Mouse (Mus musculus) c-Kit-positive CD71-negative TER-119-negative erythroid progenitor cells, embryonic 14.5 days (primary cell): ENCODE data around the gene Aip.

ENCODE experiments used
- DNase-seq: peaks from one replicate; pipeline ENCODE4 v3.0.0-alpha.2; 2013; ENCODE audit warnings: low read depth

Aip gene

DNA sequence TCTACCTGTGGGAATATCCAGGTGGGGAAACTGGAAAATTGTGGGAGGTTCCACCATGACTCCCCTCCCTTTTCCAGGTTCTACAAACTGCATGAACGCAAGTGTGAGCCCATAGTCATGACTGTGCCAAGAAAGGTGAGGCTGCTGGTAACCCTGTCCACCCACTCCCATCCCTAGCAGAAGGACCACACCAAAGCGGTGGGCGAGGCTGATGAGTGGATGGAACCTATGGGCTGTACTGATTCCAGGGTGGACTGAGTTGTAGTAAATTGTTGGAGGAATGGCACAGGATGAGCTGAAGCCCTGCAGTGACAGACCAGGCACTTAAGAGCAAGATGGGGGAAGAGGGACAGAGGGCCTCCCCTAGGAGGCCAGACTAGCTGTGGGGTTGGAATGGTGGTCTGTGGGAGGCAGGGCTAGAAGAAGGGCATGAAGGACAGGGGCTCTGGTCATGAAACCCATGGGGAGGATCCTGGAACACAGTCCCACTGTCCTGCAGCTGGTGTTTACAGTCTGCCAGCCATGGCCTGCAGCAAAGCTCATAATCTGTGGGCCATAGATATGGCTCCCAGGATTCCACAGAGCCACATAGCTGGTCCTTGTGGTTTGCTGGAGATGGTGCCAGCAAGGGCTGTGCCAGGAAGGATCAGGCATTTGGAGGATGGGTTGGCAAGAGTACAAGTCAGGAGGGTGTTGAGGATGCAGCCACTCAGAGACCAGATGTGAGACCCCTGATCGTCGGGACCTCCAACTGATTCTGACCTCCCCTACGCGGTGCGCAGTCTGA, 27.0 kb upstream of the Aip start:
- no peak for DNase-seq

DNA sequence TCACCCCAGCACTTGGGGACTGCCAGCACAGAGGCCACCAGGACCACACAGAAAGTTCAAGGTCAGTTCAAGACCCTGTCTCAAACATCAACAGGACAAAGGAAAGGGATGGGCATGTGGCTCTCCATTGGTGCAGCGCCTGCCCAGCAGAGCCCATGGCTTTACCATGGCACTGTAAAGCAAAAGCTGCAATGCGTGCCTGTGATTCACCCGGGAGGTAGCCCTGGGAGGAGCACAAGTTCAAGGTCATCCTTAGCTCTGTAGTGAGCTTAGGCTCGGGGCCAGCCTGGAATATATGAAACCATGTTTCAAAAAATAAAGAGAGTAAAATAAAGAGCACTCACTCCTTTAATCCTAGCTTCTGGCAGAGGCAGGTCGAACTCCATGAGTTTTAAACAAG, 26.2 kb upstream of the Aip start:
- no peak for DNase-seq

DNA sequence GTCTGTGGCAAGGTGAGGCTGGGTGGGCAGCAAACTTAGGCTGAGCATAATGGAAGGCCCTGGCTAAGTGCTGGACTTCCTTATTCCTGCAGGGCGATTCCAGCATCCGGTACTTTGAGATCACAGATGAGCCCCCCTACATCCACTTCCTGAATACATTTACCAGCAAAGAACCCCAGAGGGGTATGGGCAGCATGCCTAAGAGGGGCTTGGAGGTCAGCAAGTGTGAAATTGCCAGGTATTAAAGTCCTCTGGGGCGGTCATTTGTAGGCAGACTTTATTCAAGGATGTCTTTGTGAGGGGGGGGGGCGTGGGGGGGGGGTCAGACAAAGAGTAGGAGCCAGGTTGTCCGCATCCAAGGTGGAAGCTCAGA, 25.8 kb upstream of the Aip start:
- DNase-seq = no peak

DNA sequence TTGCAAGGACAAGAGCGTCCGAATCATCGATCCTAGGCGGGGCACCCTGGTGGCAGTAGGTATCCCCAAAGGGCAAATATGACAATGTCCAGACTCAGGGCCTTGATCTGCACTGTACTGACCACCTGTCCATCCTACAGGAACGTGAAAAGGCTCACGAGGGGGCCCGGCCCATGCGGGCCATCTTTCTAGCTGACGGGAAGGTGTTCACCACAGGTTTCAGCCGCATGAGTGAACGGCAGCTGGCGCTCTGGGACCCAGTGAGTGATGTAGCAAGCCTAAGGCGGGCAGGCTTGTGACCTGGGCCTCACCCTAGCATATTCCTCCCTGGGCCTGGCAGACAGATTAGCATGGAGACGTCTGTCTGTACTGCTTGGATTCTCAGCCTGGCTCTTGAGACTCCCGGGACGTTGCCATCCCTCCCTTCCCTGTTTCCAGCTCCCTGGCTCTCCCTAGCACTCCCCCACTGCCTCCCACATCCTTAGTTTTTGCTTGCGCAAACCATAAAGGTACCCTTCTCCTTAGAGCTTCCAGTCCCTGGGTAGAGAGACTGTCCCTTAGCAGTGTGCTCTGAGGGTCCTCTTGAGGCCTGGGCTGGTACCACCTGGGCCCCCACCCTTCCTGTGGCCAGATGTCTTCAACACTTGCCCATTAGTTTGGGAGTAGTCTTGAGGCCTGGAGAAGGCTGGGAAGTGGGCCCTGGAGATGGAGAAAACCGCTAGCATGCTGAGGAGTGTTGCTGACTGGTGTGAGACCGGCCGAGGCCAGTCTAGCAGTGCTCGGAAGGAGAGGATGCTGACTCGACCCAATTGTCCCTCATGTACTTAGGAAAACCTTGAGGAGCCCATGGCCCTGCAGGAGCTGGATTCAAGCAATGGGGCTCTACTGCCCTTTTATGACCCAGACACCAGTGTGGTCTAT, 25.2 kb upstream of the Aip start:
- DNase-seq = no peak

DNA sequence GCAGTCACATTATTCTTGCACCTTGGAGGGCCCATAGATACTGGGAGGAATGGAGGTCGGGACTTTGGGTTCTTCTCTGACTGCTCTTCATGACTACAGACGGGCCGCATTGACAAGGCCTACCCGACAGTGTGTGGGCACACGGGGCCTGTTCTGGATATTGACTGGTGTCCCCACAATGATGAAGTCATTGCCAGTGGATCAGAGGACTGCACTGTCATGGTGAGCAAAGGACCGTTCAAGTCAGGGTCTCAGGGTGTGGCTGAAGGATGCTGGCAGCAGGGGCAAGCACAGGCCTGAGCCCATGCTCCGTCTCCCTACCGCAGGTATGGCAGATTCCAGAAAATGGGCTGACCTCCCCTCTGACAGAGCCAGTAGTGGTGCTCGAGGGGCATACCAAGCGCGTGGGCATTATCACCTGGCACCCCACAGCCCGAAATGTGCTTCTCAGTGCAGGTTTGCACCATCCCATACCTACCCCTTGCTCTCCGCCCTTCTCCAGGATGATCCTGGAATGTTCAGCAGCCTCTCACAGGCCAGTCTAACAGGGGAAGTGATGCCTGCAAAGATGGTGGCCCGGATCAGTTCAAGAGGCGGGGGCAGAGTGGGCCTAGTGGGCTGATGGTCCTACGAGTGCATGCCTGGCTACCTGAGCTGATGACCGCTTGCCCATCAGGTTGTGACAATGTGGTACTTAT, 24.3 kb upstream of the Aip start:
- no peak for DNase-seq

DNA sequence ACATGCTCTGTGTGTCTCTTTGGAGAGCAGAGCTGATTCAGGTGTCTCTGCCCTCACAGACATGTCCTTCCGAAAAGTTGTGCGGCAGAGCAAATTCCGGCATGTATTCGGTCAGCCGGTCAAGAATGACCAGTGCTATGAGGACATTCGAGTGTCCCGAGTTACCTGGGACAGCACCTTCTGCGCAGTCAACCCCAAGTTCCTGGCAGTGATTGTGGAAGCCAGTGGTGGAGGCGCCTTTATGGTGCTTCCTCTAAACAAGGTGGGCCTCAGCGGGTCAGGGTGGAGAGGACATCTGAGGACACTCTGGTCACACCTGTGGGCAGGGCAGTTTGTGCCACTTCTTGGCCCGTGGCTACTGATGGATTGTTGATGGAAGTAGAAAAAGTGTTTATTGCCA, 23.6 kb upstream of the Aip start:
- DNase-seq = no peak

DNA sequence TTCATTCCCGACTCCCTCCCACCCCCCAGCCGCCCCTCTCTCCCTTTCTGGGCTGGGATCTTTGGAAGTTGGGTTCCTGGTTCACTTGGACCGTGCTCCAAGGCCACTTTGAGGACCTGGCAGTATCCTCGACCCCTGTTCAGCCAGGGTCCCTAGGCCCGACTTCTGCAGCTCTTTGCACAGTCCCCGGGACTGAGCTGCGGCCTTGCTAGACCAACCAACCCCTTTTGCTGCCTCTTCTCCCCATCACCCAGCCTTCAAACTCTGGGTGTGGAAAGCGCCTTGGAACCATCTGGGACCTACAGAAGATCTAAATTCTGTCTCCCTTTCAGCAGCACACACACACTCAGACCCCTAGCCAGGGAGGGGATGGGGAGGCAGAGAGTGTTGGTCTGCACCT, 23.2 kb upstream of the Aip start:
- no peak for DNase-seq

DNA sequence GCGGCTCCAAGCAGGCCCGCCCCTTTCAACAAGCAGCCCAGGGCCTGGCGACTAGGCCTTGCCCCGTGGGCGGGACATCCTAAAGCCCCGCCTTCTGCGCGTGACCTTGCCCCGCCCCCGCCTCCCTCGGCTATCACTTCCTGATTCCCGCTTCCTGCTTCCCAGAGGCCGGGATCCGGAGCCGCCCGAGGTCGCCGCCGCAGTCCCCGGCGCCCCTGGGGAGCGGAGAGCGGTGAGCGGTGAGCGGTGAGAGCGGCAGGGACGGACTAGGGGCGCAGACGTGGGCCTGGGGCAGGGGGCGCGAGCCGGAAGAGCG, 22.8 kb upstream of the Aip start, which contains the start of gene Coro1b:
Gene Coro1b, plus strand, starts transcription at position 129 of the 316 bp plus-strand sequence.
- peak; percentile 81 for DNase-seq

DNA sequence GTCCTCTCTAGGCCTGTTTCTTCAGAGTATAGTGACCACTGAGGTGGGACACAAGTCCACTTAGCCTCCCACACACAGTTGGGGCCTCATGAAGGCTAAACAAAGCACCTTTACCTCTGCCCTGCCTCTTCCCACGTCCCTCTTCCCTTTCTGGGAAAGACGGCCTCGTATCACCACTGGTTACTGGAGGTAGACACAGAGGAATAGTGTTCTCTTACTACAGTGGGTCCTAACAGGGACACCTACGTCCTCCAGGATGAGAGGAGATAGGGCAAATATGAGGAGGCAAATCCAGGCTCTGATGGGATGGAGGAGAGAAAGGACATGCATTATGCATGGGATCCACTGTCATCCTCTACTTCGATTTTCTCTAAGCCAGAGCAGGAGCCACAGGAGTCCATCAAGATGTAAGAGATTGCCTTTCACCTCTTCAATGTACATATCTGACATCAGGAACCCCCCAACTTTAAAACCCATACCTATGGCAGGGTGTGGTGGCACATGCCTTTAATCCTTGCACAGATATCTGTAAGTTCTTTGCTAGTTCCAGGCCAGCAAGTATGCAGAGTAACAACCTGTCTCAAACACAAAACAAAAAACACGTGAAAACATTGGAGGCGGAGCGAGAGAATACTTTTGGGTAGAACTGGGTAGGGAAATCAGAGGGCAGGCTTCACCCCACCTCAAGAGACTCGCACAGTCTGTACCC, 22.3 kb upstream of the Aip start:
- no peak for DNase-seq

DNA sequence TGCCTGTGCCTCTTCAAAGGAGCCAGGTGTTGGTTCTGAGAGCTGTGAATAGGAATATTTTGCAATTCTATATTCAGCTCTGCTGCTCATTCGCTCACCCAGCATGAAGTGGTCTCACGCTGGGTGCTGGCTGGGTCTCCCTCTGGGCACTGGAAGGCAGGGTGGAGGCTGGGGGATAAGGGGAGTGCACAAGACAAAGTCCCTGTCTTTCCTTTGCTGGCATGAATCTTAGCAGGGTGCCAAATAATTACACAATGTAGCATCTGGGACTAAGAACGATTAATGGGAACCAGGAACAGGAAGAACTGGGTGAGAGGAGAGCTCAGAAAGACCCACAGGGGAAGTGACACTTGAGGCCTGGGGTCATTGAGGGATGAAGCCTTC, 21.4 kb upstream of the Aip start:
- DNase-seq = no peak

DNA sequence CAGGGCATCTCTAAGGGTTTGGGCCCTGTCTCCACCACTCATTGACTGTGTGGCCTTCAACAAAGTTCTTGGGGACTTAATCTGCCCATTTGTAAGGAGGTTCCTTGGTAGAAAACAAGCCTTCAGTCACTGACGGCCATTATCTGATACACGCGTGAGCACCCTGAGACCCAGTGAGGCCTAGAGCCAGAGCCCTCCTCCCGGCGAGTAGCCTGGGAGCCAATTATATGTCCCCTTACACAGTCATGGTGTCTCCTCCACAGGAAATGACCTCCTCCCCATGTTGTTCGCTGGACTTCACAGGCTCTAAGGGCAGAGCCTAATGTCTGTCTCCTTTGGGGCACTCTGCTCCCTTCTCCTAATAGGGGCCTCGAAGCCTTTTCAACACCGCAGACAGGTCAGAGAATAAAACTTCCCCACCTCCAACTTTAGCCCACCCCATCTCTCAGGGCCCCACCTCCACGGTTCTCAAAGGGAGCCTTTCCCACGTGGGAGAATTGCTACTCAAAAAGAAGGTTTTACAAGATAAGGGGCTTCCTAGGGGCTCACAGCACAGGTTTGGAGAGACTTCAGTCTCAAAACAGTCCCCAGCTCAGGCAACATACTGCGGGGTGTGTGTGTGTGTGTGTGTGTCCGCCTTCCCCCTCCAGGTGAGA, 20.8 kb upstream of the Aip start:
- no peak for DNase-seq

DNA sequence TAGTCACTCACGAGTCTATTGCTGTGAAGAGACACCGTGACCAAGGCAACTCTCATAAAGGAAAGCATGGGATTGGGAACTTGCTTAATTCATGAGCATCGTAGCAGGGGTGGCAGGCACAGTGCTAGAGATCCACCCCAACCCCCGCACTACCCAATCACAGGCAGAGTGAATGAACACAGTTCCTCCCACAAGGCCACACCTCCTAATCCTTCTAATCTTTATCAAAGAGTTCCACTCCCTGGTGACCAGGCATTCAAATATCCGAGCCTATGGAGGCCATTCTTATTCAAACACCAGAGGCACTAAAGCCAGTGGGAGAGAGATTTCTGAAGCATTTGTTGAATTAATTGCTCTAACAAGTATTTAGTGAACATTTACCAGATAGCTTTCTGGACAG, 20.3 kb upstream of the Aip start:
- no peak for DNase-seq

DNA sequence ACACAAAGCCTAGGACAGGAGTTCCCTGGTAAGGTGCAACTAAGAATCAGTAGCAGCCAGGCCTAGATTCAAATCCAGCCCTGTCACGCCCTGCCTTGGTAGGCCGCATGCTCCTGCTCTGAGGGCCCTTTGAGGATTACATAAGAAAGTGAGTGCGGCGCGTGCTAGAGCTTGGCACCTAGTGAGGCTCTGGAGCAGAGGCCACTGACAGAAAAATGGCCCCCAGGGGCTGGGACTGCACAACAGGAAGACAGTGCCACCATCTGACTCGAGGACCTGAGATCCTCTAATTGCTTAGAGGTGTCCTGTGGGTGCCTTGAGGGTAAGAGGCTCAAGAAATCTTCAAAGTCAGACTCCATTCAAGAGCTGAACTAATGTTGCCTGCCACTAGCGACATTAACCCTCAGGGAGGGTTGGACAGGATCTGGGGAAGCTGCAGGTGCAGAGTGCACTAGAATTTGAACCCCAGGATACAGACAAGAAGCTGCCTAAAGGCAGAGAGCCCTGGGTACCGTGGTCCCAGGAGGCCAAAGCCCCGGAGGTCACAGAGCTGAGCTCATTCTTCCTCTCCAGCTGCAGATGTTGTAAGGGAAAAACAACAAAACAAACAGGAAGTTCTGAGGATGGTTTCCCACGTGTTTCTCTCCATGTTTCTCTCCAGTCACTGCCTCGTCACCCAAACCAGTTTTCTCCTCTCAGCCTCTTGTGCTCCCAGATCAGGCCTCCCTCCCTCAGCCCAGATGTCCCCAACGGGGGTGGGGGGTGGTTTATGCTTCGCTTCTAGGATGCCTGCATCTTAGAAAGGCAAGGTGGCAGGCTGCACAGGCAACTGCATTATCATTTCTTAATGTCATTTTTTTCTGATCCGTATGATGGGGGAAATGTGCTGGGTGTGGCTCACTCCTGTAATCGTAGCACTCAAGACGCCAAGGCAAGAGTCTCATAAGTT, 19.2 kb upstream of the Aip start:
- DNase-seq = no peak

DNA sequence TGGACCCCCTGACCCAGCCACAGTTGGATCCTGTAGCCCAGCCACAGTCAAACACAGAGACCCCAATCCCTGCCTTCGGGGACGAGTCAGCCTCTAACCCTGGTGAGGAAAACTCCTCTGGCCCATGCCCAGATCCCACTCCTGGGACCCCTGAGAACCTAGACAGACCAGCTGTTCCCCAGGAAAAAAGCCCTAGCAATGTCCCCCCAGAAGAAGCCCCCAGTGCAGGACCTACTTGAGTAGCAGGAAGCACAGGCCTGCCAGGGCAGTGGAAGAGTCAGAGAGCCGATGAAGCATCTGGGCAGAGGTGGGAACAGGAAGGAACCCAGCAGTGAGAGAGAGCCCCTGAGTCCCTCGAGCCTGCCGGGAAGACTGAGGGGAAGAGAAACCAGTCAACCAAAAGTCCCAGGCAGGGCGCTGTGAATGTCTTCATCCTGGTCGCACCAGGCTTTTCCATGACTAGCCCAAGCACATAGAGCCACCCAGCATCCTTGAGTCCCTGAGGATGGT, 18.2 kb upstream of the Aip start, which contains the start of gene Cabp4:
Gene Cabp4, minus strand, starts transcription at position 275 of the 510 bp plus-strand sequence.
- DNase-seq = no peak

DNA sequence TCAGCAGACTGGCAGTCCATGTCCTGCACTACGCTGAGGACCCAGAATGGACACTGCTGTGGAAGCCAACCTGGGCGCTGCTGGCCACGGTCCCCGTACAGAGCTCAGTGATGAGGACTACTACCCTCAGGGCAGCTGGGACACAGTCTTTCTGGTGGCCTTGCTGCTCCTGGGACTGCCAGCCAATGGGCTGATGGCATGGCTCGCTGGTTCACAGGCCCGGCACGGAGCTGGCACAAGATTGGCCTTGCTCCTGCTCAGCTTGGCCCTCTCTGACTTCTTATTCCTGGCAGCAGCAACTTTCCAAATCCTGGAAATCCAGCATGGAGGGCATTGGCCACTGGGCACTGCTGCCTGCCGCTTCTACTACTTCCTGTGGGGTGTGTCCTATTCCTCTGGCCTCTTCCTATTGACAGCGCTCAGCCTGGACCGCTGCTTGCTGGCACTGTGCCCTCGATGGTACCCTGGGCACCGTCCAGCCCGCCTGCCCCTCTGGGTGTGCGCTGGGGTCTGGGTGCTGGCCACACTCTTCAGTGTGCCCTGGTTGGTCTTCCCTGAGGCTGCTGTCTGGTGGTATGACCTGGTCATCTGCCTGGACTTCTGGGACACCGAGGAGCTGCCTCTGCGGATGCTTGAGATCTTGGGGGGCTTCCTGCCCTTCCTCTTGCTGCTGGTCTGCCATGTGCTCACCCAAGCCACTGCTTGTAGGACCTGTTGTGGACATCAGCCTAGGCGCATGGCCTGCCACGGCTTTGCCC, 16.9 kb upstream of the Aip start:
- no peak for DNase-seq

DNA sequence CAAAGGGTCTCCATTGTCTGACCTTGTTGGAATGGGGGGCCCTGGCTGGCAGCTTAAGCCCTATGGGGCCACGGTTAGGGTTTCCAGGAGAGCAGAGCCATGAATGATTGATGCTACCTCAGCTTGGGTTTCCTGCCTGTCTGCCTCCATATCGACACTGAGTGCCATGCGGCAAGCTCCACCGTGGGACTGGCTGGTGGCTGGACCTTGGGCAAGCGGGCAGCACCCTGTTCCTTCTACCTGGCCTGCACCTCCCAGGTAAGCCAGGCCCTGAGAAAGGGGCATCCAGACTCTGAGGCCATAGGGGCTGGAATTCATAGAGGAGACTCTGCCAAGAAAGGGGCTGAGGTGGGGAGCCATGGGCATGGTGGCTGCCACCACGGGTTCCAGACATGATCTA, 14.5 kb upstream of the Aip start:
- no peak for DNase-seq

DNA sequence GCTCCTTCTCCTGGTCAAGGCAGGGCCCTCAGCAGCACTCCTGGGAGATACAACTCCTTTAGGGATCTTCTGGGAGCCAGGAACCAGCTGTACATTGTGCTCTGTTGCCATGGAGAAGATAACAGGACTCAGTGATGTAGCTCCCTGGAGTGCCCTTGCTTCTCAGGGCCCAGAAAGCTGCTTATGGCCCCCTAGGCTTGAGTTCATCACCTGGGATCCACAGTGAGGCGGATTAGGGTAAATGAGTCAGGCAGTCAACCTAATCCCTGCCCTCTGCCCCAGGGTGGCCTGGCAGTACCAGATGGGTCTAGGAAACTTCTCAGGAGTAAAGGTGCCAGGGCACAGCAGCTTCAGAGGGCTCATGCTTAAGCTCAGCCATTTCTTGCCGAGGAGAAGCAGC, 13.8 kb upstream of the Aip start, which contains the start of gene Gpr152:
Gene Gpr152, plus strand, starts transcription at position 342 of the 400 bp plus-strand sequence.
- no peak for DNase-seq

DNA sequence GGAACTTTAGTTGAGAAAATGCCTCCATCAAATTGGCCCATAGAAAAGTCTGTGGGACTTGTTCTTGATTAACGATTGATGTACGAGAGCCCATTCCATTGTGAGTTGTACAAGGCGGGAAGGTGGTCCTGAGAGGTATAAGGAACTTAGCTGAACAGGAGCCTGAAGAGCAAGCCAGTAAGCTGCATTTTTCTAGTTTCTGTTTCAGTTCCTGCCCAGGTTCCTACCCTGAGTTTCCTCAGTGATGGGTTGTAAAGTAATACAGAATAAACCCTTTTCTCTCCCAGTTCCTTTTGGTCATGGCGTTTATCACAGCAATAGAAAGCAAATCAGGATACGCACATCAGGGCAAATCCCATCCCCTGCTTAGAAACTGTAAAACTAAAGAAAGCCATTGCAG, 12.3 kb upstream of the Aip start:
- DNase-seq = no peak

DNA sequence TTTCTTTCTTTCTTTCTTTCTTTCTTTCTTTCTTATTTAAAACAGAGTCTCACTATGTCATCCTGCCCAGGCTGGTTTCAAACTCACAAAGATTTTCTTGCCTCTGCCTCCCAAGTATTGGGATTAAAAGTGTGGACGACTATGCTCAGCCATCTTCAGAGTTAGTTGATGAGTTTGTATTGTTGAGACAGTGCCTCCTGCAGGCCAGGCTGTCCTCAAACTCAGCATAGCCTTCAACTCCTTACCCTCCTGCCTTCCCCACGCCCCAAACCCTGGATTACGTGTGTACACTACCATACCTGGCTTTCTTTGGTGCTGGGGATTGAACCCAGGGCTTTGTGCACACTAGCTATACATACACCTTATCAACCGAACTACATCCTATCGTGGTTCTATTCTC, 10.8 kb upstream of the Aip start:
- DNase-seq = no peak
